Mouse (Mus musculus): ENCODE data around the gene Srsf3. TPM values are rescaled to one million over a fixed set of nuclear protein-coding genes. Genes with fewer than 3 reads are reported as not detected.
"Not testable (repeated sequence)": the region's sequence is repeated elsewhere in the genome, so short reads cannot be mapped to it uniquely, and the experiment has no call there.

Srsf3 gene
- 10 to 100 TPM; 74.9 to 89.9 TPM for total RNA-seq (2021)
- long read RNA-seq, experiment 1, transcript Srsf3-202 (6 exons, 2,618 nt) = major isoform, 51 of 66 reads
- long read RNA-seq, experiment 1, partial matches to known transcripts = 0 of 66 reads
- long read RNA-seq, experiment 1, other reads (novel, unspliced or antisense) = 11 of 66 reads
- long read RNA-seq, experiment 2, transcript Srsf3-202 (6 exons, 2,618 nt) = major isoform, 20 of 25 reads
- long read RNA-seq, experiment 2, partial matches to known transcripts = 0 of 25 reads
- long read RNA-seq, experiment 2, other reads (novel, unspliced or antisense) = 4 of 25 reads

DNA sequence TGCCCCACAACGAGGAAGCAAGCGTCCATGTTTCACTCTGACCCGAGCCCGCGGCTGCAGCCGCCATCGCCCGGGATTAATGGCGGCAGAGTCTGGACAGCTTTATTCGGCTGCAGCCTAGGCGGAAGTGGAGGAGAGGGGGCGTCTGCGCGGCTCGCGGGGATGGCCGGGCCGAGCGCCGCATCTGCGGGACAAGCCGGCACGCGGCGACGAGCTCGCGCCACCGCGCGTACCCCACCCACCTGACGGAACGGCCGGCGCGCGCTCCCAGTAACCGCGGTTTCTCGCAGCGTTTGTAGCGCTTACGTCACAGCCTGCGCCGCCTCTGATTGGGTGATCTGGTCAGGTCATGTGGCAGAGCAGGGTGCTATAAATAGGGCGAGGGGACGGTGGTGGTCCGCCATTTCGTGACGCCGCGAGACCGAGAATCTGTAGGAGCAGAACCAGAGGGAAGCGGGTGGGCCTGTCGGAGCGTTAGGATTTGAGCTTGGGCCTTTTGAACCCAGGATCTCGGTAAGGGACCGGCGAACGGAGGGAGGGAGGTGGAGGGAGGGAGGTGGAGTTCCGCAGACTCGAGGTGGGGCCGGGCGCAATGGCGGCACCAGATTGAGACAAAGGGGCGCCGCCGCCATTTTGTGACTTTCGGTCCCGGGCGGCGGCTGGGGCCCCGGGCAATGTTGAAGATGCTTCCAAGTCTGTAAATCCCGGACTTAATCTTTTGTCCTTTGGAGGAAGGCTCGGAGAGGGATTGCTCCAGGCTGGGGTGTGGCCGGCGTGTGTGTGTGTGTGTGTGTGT is at the start of gene Srsf3:
Srsf3 (plus strand) TSS at position 355 of the 796 bp plus-strand sequence.
- DNase-seq = peak; percentile 99

DNA sequence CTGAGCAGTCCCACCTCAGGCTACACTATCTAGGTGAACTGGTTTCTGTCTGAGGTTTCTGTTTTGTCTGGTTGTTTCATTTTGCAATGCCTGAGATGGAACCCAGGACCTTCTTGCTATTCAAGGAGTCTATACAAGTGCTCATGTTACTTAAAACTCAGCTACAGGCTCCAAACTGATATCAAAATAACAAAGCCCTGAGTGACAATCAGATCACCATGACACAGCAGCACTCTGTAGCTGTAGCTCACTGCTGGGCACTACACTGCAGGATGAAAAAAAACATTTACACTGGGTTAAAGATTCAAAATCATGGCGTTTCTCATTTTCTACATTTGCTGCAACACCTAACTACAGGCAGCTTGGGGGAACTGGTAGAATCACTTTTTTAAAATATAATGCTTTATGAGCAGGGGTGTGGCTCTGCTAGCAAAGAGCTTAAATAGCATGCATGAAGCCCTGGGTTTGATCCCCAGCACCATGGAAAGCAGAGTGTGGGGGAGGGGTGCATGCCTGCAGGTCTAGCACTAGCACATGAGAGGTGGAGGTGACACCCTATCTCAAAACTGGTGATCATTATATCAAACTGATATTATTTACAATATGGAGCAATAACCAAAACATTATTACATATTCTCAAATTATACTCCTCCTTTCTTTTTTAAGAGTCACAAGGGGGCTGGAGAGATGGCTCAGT is 47.6 kb upstream of the Srsf3 start:
- no peak for DNase-seq

DNA sequence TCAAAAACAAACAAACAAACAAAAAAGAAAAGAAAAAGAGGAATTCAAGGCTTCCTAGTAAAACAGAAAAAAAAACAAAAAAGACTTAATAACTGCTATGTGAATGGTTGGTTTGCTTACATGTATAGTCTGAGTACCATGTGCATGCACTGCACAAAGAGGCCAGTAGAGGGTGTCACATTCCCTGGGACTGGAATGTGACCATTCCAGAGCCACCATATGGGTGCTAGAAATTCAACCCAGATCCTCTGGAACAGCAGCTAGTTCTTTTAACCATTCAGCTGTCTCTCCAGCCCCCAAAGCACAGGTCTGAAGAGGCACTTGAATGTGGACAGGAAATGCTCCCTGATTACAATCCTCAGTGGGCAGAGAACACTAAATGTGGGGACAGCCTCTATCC is 45.6 kb upstream of the Srsf3 start:
- DNase-seq = peak in 1 of 2 experiments; percentile 56

DNA sequence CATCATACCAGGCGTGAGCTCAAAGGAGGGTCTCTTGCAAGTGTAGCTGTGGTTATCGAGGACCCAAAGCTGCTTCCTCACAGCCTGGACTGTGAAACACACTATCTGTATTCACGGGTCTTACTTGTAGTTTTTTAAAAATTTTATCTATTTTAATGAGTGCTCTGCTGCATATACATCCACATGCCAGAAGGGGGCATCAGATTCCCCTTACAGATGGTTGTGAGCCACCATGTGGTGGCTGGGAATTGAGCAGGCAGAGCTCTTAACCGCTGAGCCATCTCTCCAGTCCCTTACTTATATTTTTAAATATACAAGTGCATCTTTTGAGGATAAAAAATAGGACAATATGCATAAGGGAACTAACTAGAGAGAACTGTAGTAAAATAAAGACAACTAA is 44.7 kb upstream of the Srsf3 start:
- DNase-seq = peak in 1 of 2 experiments; percentile 45

DNA sequence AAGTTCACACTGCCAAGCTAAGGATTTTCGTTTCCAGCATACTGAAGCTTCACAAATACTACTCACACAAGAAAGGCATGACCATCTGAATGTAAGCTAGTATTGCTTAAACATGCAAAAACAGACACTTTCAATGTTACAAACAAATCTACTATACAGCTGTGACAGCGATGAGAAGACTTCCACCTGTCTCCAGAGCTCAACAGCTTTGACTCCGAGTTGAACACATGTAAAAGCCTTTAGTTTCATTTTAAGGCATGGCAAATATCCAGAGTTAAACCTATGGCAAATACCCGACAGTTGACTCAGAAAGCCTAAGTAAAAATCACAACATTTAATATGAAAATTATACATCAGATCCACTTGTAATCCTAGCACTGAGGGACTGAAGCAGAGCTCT is 44.1 kb upstream of the Srsf3 start:
- no peak for DNase-seq

DNA sequence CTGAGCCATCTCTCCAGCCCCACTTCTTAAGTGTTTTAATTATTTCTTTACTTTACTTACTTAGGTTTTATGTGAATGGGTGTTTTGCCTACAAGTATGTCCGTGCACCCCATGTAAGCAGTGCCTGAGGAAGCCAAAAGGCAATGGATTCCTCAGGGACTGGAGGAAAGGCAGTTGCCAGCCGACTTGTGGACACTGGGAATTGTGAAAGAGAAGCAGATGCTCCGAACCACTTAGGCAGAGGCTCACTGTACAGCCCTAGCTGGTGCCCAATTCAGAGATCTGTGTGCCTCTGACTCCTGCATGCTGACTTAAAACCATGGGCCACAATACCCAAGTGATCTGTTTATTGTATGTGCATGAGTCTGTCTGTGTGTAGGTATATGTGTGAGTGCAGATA is 43.4 kb upstream of the Srsf3 start:
- no peak for DNase-seq

DNA sequence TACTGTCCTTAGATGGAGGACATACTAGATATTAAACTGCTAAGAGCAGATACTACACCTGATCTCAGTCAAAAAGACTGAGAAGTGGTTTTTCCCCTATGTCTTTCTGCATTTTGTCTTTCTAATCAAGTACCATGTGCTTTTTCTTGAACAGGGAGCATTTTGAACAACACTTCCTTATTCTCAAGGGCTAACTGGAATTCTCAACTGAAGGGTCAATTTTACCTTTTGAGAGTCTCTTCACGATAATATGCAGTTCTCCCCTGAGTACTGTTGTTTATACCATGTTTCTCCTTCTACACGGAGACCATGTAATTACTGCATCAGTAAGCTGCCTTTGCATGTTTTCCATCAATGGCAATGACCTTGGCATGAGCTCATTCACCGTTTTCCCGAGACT is 42.4 kb upstream of the Srsf3 start:
- DNase-seq = no peak

DNA sequence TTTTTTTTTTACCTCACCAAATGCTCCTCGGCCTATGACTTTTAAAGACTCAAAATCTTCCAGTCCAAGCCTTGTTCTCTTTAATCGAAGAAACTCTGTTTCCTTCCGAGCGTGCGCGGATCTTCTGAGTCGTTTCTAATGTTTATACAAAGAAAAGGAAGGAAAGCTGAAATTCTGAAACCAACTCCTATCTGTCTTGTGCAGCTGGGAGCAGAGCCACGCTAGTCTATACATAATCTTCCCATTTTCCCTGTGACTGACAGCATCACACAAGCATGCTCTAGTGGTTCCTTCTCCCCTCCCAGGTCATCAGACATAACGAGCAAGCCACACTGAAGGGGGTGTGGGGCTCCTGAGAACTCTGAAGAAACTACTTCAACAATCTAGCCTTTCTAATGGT is 41.1 kb upstream of the Srsf3 start:
- DNase-seq = no peak

DNA sequence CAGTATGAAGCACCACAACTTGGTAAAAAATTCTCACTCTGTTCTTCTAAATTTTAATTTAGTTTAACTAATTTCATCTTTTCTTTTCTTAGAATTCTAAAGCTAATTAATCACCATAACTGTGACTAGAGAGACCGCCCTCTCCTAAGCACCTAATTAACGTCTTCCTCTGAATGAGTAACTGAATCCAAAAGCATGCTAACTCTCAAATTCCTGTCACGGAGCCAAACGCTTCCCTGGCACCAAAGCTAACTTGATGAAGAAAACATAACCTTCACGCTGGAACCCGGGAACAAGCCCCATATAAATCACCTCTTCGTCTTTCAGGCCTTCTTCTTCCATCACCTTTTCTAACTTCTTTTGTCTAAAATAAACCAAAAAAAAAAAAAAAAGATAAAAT is 40.3 kb upstream of the Srsf3 start:
- DNase-seq = peak; percentile 53 to 72

DNA sequence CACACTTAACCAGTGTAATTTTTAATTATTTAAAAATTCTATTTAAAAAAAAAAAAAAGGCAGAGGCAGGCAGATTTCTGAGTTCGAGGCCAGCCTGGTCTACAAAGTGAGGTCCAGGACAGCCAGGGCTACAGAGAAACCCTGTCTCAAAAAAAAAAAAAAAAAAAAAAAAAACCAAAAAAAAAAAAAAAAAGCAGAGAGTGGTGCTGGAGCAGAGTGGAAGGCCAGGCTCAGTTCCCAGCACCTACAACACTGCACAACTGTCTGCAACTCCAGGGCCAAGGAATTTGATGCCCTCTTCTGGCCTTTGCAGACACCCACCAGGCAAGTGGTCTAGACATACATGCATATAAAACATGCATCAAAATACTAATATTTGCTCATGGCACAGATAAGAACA is 39.4 kb upstream of the Srsf3 start:
- not testable (repeated sequence) for DNase-seq

DNA sequence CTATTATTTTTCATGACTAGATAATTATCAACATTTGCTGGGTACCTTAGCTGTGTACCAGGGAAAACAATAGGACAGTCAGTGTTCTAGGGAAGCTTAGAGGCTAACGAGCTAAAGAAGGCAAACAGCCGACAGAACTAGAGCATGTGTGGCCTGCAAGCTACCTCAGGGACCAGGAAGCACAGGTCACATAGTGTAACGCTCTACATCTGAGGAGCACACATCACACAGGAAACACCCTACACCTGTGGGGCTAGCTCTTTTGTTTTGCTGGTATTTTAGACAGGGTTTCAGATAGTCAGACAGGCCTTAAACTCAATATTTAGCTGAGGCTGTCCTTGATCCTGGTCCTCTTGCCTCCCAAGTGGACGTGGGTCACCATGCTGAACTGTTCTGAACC is 37.8 kb upstream of the Srsf3 start:
- no peak for DNase-seq

DNA sequence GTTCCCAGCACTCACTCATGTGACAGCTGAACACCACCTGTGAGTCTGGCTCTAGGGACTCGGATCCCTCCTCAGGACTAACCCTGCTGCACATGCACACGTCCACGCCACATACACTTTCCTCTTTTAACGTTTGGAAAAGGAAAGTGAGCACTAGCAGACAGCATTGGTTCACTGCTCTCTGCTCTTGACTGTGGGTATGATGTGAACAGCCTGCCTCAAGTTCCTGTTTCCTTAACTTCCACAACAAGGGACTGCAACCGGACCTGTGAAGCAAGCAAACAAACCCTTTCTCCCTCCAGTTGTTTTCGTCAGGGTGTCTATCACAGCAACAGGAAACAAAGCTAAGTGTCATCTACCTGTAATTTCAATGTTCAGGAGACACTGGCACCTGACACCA is 32.0 kb upstream of the Srsf3 start:
- no peak for DNase-seq

DNA sequence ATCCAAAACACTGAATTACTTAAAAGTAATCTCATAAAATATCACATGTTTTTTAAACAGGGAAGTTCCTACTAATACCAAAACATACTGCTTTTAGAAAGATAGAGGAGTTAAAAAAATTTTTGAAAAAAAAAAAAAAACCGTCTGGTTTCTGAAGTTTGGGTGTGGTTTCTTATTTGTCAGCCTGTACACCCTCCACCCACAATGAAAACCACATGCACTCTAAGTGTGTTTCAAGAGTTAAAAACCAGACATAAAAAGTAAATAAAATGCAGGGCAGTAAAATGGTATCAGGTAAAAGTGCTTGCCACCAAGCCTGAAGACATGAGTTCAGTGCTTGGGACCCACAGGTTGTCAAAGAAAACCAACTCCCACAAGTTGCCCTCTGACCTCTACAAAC is 28.7 kb upstream of the Srsf3 start:
- DNase-seq = no peak

DNA sequence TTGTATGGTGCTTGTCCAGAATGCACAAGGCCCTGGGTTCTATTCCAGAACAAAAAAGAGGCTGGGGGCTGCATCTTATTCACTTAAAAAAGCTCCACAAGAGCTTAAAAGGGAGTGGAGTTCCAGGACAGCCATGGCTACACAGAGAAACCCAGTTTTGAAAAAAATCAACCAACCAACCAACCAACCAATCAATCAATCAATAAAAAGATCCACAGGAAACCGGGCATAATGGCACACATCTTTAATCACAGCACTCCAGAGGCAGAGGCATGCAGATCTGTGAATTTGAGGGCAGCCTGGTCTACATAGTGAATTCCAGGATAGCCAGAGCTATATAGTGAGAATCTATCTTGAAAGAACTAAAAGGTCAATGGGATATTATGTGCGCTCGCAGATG is 27.4 kb upstream of the Srsf3 start:
- no peak for DNase-seq

DNA sequence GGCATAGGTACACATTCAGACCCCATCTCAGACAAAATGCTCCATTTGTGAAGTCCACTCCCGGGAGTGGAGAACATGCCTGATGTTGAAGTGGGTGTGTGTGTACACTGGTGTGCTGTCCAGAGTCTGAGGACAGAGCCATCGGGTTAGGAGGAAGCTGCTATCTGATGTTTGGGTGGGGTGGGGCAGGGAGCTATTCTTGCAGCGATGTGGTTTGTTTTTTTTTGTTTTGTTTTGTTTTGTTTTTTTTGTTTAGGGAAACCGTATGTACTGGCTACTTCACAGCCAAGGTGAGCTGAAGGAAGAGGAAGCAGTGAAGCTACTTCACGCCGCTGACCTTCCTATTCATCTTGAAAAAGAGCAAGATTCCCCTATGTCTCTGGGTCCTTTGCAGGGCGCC is 25.6 kb upstream of the Srsf3 start:
- DNase-seq = peak; percentile 23 to 30

DNA sequence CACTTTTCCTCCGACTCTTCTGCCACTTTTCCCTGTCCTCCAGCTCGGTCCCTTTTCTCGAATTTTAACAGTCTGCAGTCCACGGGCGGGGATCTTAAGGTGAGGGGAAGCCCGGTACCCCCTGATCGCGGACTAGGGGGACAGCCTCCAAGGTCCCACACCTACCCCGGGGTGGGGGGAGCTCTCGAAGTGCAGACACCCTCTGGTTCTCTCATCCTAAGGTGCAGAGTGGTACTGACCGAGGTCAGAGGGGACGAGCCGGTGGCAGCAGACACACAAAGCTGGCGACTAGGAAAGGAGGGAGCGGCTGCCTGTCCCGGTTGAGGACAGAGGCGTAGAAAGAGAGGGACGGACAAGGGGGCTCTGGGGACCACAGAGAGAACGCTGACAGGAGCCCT is 25.2 kb upstream of the Srsf3 start:
- peak in 1 of 2 experiments; percentile 65 for DNase-seq

DNA sequence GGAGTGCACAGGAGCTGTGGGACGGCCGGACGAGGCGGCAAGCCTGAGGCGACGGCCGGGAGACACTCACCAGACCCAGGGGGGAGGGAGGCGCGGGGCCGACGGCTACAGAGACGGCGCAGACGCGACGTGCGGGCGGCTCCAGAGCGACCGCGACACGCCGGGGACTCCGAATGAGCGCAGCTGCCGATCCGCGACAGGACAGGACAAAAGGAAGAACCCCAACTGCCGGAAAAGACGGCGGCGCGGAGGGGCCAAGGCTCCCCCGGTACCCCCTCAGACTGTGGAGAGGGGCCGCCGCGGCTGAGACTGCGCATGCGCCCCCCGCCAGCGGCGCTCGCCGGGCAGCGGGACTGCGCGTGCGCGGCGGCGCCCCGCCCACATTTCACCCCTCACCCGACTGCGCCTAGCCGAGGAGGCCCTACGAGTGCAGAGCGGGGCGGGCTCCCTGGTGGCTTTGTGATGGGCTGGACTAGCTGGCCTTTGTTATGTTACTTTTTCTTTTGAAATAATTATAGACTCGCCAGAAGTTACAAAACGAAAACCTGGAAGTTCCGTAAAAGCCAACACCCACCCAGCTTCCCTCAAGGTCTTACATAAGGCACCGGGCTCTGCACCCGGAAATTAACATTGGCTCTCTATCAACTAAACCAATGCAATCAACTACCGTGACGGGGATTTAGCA is 24.6 kb upstream of the Srsf3 start, which contains the start of gene Stk38:
Stk38 (minus strand) TSS at position 355 of the 685 bp plus-strand sequence.
- peak; percentile 95 to 96 for DNase-seq

DNA sequence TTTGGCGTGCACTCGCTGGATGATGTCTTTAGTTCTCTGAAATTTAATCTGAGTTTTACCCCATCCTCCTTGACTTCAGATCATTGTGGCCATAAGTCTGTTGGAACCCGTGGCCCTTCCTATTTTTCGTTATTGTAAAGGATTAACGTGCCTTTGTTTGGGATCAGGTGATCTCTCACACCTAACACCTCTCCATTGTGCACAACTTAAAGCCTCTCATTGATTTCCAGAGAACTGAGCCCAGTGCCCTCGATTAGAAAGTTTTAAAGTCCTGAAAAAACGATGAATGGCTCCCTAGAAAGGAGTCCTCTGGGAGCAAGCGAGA is 24.1 kb upstream of the Srsf3 start:
- no peak for DNase-seq

DNA sequence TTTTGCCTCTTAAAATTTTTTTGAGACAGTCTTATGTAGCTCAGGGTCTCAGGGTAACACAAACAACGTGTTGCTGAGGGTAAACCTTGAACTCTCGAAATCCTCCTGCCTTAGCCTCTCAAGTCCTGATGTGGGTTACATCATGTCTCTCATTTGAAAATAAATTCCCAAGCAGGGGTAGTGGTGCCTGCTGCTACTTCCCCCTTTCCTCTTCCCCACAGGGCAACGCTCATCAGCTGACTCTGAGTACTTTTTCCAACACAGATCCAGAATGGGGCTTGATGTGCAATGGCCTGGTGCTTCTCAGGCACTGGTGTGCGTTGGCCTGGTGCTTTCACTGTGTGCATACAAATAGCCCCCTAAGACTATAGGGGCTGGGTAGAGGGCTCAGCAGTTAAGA is 23.2 kb upstream of the Srsf3 start:
- peak in 1 of 2 experiments; percentile 27 for DNase-seq

DNA sequence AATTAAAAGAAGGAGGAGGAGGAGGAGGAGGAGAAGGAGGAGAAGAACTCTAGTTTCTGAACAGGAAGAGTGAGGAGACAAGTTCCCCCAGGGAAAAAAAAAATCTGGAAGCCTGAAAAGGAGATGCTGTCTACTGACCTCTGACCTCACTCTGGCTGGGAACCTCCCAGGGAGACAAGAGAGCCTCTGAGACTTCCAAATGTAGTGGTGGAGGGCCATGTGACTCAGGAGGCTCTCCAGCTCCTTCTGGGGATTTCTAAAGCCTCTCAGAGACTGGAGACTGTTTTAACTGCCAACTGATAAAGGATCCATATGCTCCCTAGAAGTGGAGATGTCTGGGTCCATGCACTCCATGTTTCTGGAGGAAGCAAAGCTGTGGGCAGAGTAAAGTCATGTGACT is 18.2 kb upstream of the Srsf3 start:
- peak; percentile 43 to 75 for DNase-seq

DNA sequence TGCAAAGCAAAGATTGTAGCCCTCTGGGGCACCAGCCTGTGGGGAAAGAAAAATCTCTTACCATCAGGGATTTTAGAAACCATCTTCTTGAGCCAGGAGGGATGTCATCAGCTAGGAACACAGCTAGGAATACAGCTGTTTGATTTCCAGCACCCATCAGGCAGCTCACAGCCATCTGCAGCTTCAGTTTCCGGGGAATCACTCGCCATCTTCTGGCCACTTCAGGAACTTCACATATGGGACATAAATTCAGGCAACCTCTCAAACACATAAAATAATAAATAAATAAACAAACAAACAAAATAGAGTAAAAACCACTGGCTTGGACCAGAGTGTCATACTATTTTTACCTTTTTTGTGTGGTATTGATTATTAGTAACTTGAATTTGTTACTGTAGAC is 16.8 kb upstream of the Srsf3 start:
- DNase-seq = peak; percentile 49 to 72

DNA sequence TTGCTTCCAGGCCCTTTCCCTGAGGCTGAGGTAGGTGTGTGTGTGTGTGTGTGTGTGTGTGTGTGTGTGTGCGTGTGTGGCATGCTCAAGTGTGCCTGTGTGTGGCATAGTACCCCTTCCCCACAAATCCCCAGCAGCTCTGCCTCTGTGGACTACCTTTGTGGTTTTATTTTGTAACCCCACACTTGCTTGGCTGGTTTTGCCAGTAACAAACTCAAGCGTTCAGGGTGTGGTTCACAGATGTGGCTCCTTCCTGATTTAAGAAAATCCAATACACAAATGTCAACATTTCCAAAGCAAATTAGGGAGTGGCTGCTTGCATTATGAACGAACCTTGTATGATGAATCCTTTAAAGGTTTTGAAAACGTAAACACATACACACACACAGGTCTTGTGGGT is 15.7 kb upstream of the Srsf3 start:
- no peak for DNase-seq
